Mouse (Mus musculus) myocyte (in vitro differentiated cells): ENCODE results near the gene Myrf. TPM values are rescaled to one million over a fixed set of nuclear protein-coding genes. Genes with fewer than 3 reads are reported as not detected.

Experiments used
- H3K27me3 ChIP-seq: one replicate; pipeline ENCODE4 v1.6.1; 2011; ENCODE audit not compliant: control insufficient read depth, insufficient read depth, insufficient read length
- H3K36me3 ChIP-seq: one replicate; pipeline ENCODE4 v1.6.1; 2011; ENCODE audit not compliant: control insufficient read depth, insufficient read depth
- H3K4me2 ChIP-seq: one replicate; pipeline ENCODE4 v1.6.1; 2011; ENCODE audit warnings: low read depth, control low read depth
- H3K4me3 ChIP-seq: one replicate; pipeline ENCODE4 v1.5.1; 2011; ENCODE audit warnings: mild to moderate bottlenecking, control low read depth, moderate library complexity
- H3K79me2 ChIP-seq: one replicate; pipeline ENCODE4 v1.6.1; 2011; ENCODE audit not compliant: control insufficient read depth, insufficient read depth
- H3ac ChIP-seq: one replicate; pipeline ENCODE4 v1.6.1; 2011; ENCODE audit not compliant: control insufficient read depth, insufficient read length
- CEBPB ChIP-seq: IDR thresholded peaks from 2 replicates; pipeline ENCODE4 v1.6.1; 2011; ENCODE audit warnings: mild to moderate bottlenecking, moderate library complexity; ENCODE audit not compliant: poor library complexity, insufficient read depth, severe bottlenecking
- E2F4 ChIP-seq: IDR thresholded peaks from one replicate; pipeline ENCODE4 v1.6.1; 2011; ENCODE audit warnings: mild to moderate bottlenecking, control low read depth, moderate library complexity; ENCODE audit not compliant: insufficient read depth
- MAX ChIP-seq: IDR thresholded peaks from one replicate; pipeline ENCODE4 v1.6.1; 2011; ENCODE audit warnings: low read depth, mild to moderate bottlenecking, control low read depth
- MYOD1 ChIP-seq, 3 experiments: IDR thresholded peaks; one replicate each; pipeline ENCODE4 v1.6.1; 2011; ENCODE audit warnings: control low read depth in 2 of 3, low read depth in 2 of 3, mild to moderate bottlenecking in 2 of 3, moderate library complexity in 1 of 3; ENCODE audit not compliant: insufficient read length in 2 of 3, control insufficient read depth in 1 of 3
- MYOG ChIP-seq, 3 experiments: IDR thresholded peaks; one replicate each; pipeline ENCODE4 v1.6.1; 2011; ENCODE audit warnings: control low read depth in 2 of 3, low read depth in 2 of 3, mild to moderate bottlenecking in 2 of 3; ENCODE audit not compliant: insufficient read length in 2 of 3, control insufficient read depth in 1 of 3, insufficient read depth in 1 of 3
- POLR2A ChIP-seq: IDR thresholded peaks from one replicate; pipeline ENCODE4 v1.6.1; 2011; ENCODE audit warnings: low read depth, mild to moderate bottlenecking, control low read depth, moderate library complexity; ENCODE audit not compliant: insufficient read length
- POLR2AphosphoS2 ChIP-seq: IDR thresholded peaks from one replicate; pipeline ENCODE4 v1.6.1; 2011; ENCODE audit warnings: low read depth, control low read depth; ENCODE audit not compliant: insufficient read length
- REST ChIP-seq: IDR thresholded peaks from one replicate; pipeline ENCODE4 v1.6.1; 2011; ENCODE audit warnings: mild to moderate bottlenecking, control low read depth, moderate library complexity; ENCODE audit not compliant: insufficient read depth, insufficient read length
- SRF ChIP-seq: IDR thresholded peaks from one replicate; pipeline ENCODE4 v1.6.1; 2011; ENCODE audit warnings: low read depth; ENCODE audit not compliant: control insufficient read depth, insufficient read length
- TCF12 ChIP-seq: IDR thresholded peaks from one replicate; pipeline ENCODE4 v1.6.1; 2011; ENCODE audit warnings: mild to moderate bottlenecking, control low read depth; ENCODE audit not compliant: poor library complexity, insufficient read depth, severe bottlenecking
- TCF3 ChIP-seq: IDR thresholded peaks from one replicate; pipeline ENCODE4 v1.6.1; 2011; ENCODE audit warnings: low read depth, control low read depth; ENCODE audit not compliant: insufficient read length
- USF1 ChIP-seq: IDR thresholded peaks from one replicate; pipeline ENCODE4 v1.6.1; 2011; ENCODE audit warnings: low read depth, mild to moderate bottlenecking, control low read depth, moderate library complexity
- polyA plus RNA-seq: library from polyadenylated mRNA; unstranded; fragments of >200 nt; fragmentation: generic; extraction: Trizol; gene quantifications from one replicate; pipeline ENCODE4 v1.2.1, GENCODE M21; 2012; ENCODE audit warnings: missing spikeins

The Myrf gene
- polyA plus RNA-seq, 1 experiment = 1.5 TPM

- no peak overlapping the region for H3ac ChIP-seq
- H3K79me2 ChIP-seq = no peaks in the 10 kb centered on the region
- peaks cover 77% of the 10 kb centered on the region for H3K27me3 ChIP-seq
- no peak overlapping the region for H3K4me2 ChIP-seq
- H3K36me3 ChIP-seq = no peaks in the 10 kb centered on the region
- no peak for TF ChIP-seq E2F4
- TF ChIP-seq USF1 = no peak
- no peak for TF ChIP-seq MAX
- TF ChIP-seq POLR2A = no peak
- no peak for TF ChIP-seq CEBPB
- no peak for TF ChIP-seq SRF
- no peak for TF ChIP-seq TCF3
- TF ChIP-seq POLR2AphosphoS2 = no peak
- no peak for TF ChIP-seq TCF12
- no peak for TF ChIP-seq REST
- TF ChIP-seq MYOD1 (IDR thresholded peaks at IDR 0.05; ENCODE audit: control insufficient read depth in 1 of 3, insufficient read length in 2 of 3, low read depth in 2 of 3) = no peak
- TF ChIP-seq MYOG (IDR thresholded peaks at IDR 0.05; ENCODE audit: control insufficient read depth in 1 of 3, insufficient read depth in 1 of 3, insufficient read length in 2 of 3, low read depth in 2 of 3) = no peak
- H3K4me3 ChIP-seq = no peak overlapping the region
Observed at GRCm38 (mm10) chr19:10232327-10233017, 8.1 kb downstream of the Myrf start.

GRCm38 (mm10) chr19:10231871-10232270, 8.7 kb downstream of the Myrf start:
- Histone ChIP-seq H3K4me2 (no peak overlapping the region), H3ac (no peak overlapping the region), H3K4me3 (no peak overlapping the region), H3K27me3 (peaks cover 83% of the 10 kb centered on the region), H3K79me2 (no peaks in the 10 kb centered on the region), H3K36me3 (no peaks in the 10 kb centered on the region)
- TF ChIP-seq MYOG (IDR thresholded peaks at IDR 0.05; ENCODE audit: control insufficient read depth in 1 of 3, insufficient read depth in 1 of 3, insufficient read length in 2 of 3, low read depth in 2 of 3) (no peak), POLR2AphosphoS2 (no peak), REST (no peak), POLR2A (no peak), CEBPB (no peak), MYOD1 (IDR thresholded peaks at IDR 0.05; ENCODE audit: control insufficient read depth in 1 of 3, insufficient read length in 2 of 3, low read depth in 2 of 3) (no peak), E2F4 (no peak), TCF3 (no peak), MAX (no peak), USF1 (no peak), TCF12 (no peak)

- Histone ChIP-seq H3K79me2 (no peaks in the 10 kb centered on the region), H3K4me3 (no peak overlapping the region), H3K36me3 (no peaks in the 10 kb centered on the region), H3K27me3 (peaks cover 88% of the 10 kb centered on the region), H3K4me2 (no peak overlapping the region), H3ac (no peak overlapping the region)
- TF ChIP-seq E2F4 (no peak), TCF12 (no peak), MYOG (IDR thresholded peaks at IDR 0.05; ENCODE audit: control insufficient read depth in 1 of 3, insufficient read depth in 1 of 3, insufficient read length in 2 of 3, low read depth in 2 of 3) (no peak), REST (no peak), MAX (no peak), TCF3 (no peak), MYOD1 (IDR thresholded peaks at IDR 0.05; ENCODE audit: control insufficient read depth in 1 of 3, insufficient read length in 2 of 3, low read depth in 2 of 3) (no peak), SRF (no peak), POLR2A (no peak), POLR2AphosphoS2 (no peak), CEBPB (no peak)
Observed at GRCm38 (mm10) chr19:10231016-10231415, 9.5 kb downstream of the Myrf start.

GRCm38 (mm10) chr19:10225767-10226166, 14.8 kb downstream of the Myrf start:
- Histone ChIP-seq H3K79me2 (no peaks in the 10 kb centered on the region), H3K27me3 (peaks cover 63% of the 10 kb centered on the region), H3K4me3 (no peak overlapping the region), H3K4me2 (no peak overlapping the region), H3ac (no peak overlapping the region), H3K36me3 (no peaks in the 10 kb centered on the region)
- TF ChIP-seq MYOG (IDR thresholded peaks at IDR 0.05; ENCODE audit: control insufficient read depth in 1 of 3, insufficient read depth in 1 of 3, insufficient read length in 2 of 3, low read depth in 2 of 3) = no peak
- TF ChIP-seq USF1 = no peak
- TF ChIP-seq MAX = no peak
